Mouse (Mus musculus): ENCODE measurements around the gene Il1f10. TPM values are rescaled to one million over a fixed set of nuclear protein-coding genes. Genes with fewer than 3 reads are reported as not detected.

Gene Il1f10
- total RNA-seq, 1 experiment, result not detected

GRCm38 (mm10) chr2:24317919-24318598, 27.1 kb downstream of the Il1f10 start:
- H3K9ac ChIP-seq (ENCODE audit: insufficient read depth, low read depth, low read length, poor library complexity, severe bottlenecking), result no peak overlapping the region
- no peak for DNase-seq (ENCODE audit: low read depth, low spot score)
- in situ Hi-C loops (cut with MboI; ENCODE audit: low sequenced_read_pairs in 2 of 2, unreplicated experiment in 2 of 2), result no loop called here
- no peak overlapping the region for H3K27ac ChIP-seq (ENCODE audit: insufficient read depth, low read depth, low read length, poor library complexity, severe bottlenecking)
- TF ChIP-seq ZNF384 (IDR thresholded peaks at IDR 0.05; ENCODE audit: low read depth, low read length), result no peak
- TF ChIP-seq CHD2 (IDR thresholded peaks at IDR 0.05; ENCODE audit: low read depth, low read length), result no peak
- H3K36me3 ChIP-seq (ENCODE audit: control insufficient read depth, insufficient read depth, low read length, poor library complexity, severe bottlenecking), result no peaks in the 10 kb centered on the region
- no peak overlapping the region for H3K4me3 ChIP-seq (ENCODE audit: insufficient read depth in 1 of 2, low read depth in 1 of 2, low read length in 2 of 2, poor library complexity in 1 of 2, severe bottlenecking in 1 of 2)
- H3K9me3 ChIP-seq (ENCODE audit: control insufficient read depth, insufficient read depth, low read depth, low read length), result no peaks in the 10 kb centered on the region
- H3K4me1 ChIP-seq (ENCODE audit: control insufficient read depth in 2 of 2, insufficient read depth in 2 of 2, low read length in 2 of 2, poor library complexity in 1 of 2), result no peaks in the 10 kb centered on the region

DNA sequence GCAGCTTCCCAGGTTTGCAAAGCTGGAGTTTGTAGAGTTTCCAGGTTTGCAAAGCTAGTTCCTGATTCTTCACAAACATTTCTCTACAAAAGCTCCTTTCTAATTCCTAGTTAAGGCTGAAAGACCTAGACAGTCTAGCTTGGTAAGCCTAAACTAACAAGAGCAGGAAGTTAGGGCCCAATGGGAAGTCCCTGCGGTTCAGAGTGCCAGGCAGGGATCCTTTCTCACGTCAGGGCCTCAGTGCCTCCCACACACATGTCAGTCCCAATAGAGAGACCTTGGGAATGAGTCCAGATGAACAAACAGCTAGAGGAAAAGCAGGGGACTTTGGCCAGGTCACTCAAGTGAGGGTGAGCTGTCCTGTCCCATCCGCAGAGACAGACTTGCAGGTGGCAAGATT, 44.3 kb downstream of the Il1f10 start:
- H3K9me3 ChIP-seq (ENCODE audit: control insufficient read depth, insufficient read depth, low read depth, low read length), result no peaks in the 10 kb centered on the region
- no peak for DNase-seq (ENCODE audit: low read depth, low spot score)
- H3K27ac ChIP-seq (ENCODE audit: insufficient read depth, low read depth, low read length, poor library complexity, severe bottlenecking), result no peak overlapping the region
- no peaks in the 10 kb centered on the region for H3K36me3 ChIP-seq (ENCODE audit: control insufficient read depth, insufficient read depth, low read length, poor library complexity, severe bottlenecking)
- in situ Hi-C loops (cut with MboI; ENCODE audit: low sequenced_read_pairs in 2 of 2, unreplicated experiment in 2 of 2), result no loop called here
- no peaks in the 10 kb centered on the region for H3K4me1 ChIP-seq (ENCODE audit: control insufficient read depth in 2 of 2, insufficient read depth in 2 of 2, low read length in 2 of 2, poor library complexity in 1 of 2)
- H3K4me3 ChIP-seq (ENCODE audit: insufficient read depth in 1 of 2, low read depth in 1 of 2, low read length in 2 of 2, poor library complexity in 1 of 2, severe bottlenecking in 1 of 2), result no peak overlapping the region
- H3K9ac ChIP-seq (ENCODE audit: insufficient read depth, low read depth, low read length, poor library complexity, severe bottlenecking), result no peak overlapping the region
- TF ChIP-seq MAFK (IDR thresholded peaks at IDR 0.05; ENCODE audit: insufficient read depth, low read depth, low read length) (no peak), CHD2 (IDR thresholded peaks at IDR 0.05; ENCODE audit: low read depth, low read length) (no peak), ZNF384 (IDR thresholded peaks at IDR 0.05; ENCODE audit: low read depth, low read length) (no peak), ZC3H11A (IDR thresholded peaks at IDR 0.05; ENCODE audit: borderline replicate concordance, low read depth, low read length) (no peak), HCFC1 (IDR thresholded peaks at IDR 0.05; ENCODE audit: borderline replicate concordance, insufficient read depth, low read length) (no peak)

DNA sequence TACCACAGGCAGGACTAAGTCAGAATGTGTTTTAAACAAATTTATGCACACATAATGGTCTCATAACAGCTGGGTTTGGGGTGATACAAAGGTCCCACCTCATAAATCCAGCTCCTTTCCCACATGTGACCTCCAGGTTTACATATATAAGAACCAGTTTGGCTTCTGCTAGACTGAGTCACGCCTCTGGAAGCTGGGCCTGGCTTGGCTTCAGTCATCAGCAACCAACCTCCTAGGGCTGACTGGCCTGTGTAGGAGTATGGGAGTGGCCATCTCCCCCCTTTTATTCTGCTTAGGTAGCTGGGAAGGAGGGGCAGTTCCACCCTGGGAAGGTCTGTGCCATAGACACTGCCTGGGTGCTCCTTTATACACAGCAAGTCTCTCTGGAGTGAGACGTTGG, 45.5 kb downstream of the Il1f10 start, which contains the start of gene Il1rn:
TSS of gene Il1rn (plus strand) at position 309 of the 400 bp plus-strand sequence.
- TF ChIP-seq ZNF384 (IDR thresholded peaks at IDR 0.05; ENCODE audit: low read depth, low read length) (no peak), CHD2 (IDR thresholded peaks at IDR 0.05; ENCODE audit: low read depth, low read length) (no peak), MAFK (IDR thresholded peaks at IDR 0.05; ENCODE audit: insufficient read depth, low read depth, low read length) (no peak), ZC3H11A (IDR thresholded peaks at IDR 0.05; ENCODE audit: borderline replicate concordance, low read depth, low read length) (no peak), HCFC1 (IDR thresholded peaks at IDR 0.05; ENCODE audit: borderline replicate concordance, insufficient read depth, low read length) (no peak)
- in situ Hi-C loops (cut with MboI; ENCODE audit: low sequenced_read_pairs in 2 of 2, unreplicated experiment in 2 of 2), result no loop called here
- Histone ChIP-seq H3K4me3 (ENCODE audit: insufficient read depth in 1 of 2, low read depth in 1 of 2, low read length in 2 of 2, poor library complexity in 1 of 2, severe bottlenecking in 1 of 2) (no peak within 1 kb of the TSS), H3K4me1 (ENCODE audit: control insufficient read depth in 2 of 2, insufficient read depth in 2 of 2, low read length in 2 of 2, poor library complexity in 1 of 2) (no peaks in the 10 kb centered on the region), H3K36me3 (ENCODE audit: control insufficient read depth, insufficient read depth, low read length, poor library complexity, severe bottlenecking) (no peaks in the 10 kb centered on the region), H3K9me3 (ENCODE audit: control insufficient read depth, insufficient read depth, low read depth, low read length) (no peaks in the 10 kb centered on the region), H3K27ac (ENCODE audit: insufficient read depth, low read depth, low read length, poor library complexity, severe bottlenecking) (no peak within 1 kb of the TSS), H3K9ac (ENCODE audit: insufficient read depth, low read depth, low read length, poor library complexity, severe bottlenecking) (no peak within 1 kb of the TSS)
- DNase-seq (ENCODE audit: low read depth, low spot score), result no peak

GRCm38 (mm10) chr2:24341395-24341885, 50.4 kb downstream of the Il1f10 start:
- Histone ChIP-seq H3K4me3 (ENCODE audit: insufficient read depth in 1 of 2, low read depth in 1 of 2, low read length in 2 of 2, poor library complexity in 1 of 2, severe bottlenecking in 1 of 2) (no peak overlapping the region), H3K27ac (ENCODE audit: insufficient read depth, low read depth, low read length, poor library complexity, severe bottlenecking) (no peak overlapping the region), H3K9me3 (ENCODE audit: control insufficient read depth, insufficient read depth, low read depth, low read length) (no peaks in the 10 kb centered on the region), H3K9ac (ENCODE audit: insufficient read depth, low read depth, low read length, poor library complexity, severe bottlenecking) (no peak overlapping the region), H3K4me1 (ENCODE audit: control insufficient read depth in 2 of 2, insufficient read depth in 2 of 2, low read length in 2 of 2, poor library complexity in 1 of 2) (0 out of 4 replicates have a peak, but pooled peaks cover 0 to 3% of the 10 kb centered on the region in 2 experiments), H3K36me3 (ENCODE audit: control insufficient read depth, insufficient read depth, low read length, poor library complexity, severe bottlenecking) (no peaks in the 10 kb centered on the region)
- in situ Hi-C loops (cut with MboI; ENCODE audit: low sequenced_read_pairs in 2 of 2, unreplicated experiment in 2 of 2), result no loop called here
- TF ChIP-seq ZNF384 (IDR thresholded peaks at IDR 0.05; ENCODE audit: low read depth, low read length) (no peak), ZC3H11A (IDR thresholded peaks at IDR 0.05; ENCODE audit: borderline replicate concordance, low read depth, low read length) (no peak), CHD2 (IDR thresholded peaks at IDR 0.05; ENCODE audit: low read depth, low read length) (no peak), HCFC1 (IDR thresholded peaks at IDR 0.05; ENCODE audit: borderline replicate concordance, insufficient read depth, low read length) (no peak), MAFK (IDR thresholded peaks at IDR 0.05; ENCODE audit: insufficient read depth, low read depth, low read length) (no peak)
- DNase-seq (ENCODE audit: low read depth, low spot score), result no peak

Other genes with a start within 250 kb of the Il1f10 start
- gene Hnmt, start 241.8 kb upstream of the Il1f10 start, total RNA-seq (2012; rRNA removed), result not detected in 2 replicates
- not detected in 2 replicates for gene Tbpl2, start 194.6 kb upstream of the Il1f10 start, total RNA-seq (2012; rRNA removed)
- gene Il1f8, start 138.0 kb upstream of the Il1f10 start, total RNA-seq (2012; rRNA removed), result not detected in 2 replicates
- gene Il1f9, start 104.7 kb upstream of the Il1f10 start, total RNA-seq (2012; rRNA removed), result not detected in 2 replicates
- gene Il1f6, start 75.8 kb upstream of the Il1f10 start, total RNA-seq (2012; rRNA removed), result not detected in 2 replicates
- not detected in 2 replicates for gene Il1f5, start 14.2 kb upstream of the Il1f10 start, total RNA-seq (2012; rRNA removed)
- gene Il1rn, start 45.7 kb downstream of the Il1f10 start, total RNA-seq (2012; rRNA removed), result not detected in 2 replicates
- gene Psd4, start 76.4 kb downstream of the Il1f10 start, total RNA-seq (2012; rRNA removed), result 8.3 and 11.5 TPM in 2 replicates
- 1.5 and 2.2 TPM in 2 replicates for gene Pax8, start 184.4 kb downstream of the Il1f10 start, total RNA-seq (2012; rRNA removed)

All from ES-E14 (cell line).